Mouse (Mus musculus): ENCODE measurements around the gene H2-T22.

- TF ChIP-seq POLR2A (IDR thresholded peaks at IDR 0.05; ENCODE audit: control insufficient read depth, low read depth, low read length) = no peak
- TF ChIP-seq CTCF (IDR thresholded peaks at IDR 0.05; ENCODE audit: control insufficient read depth, insufficient read depth, insufficient replicate concordance, low read depth, low read length) = no peak
Measured at GRCm38 (mm10) chr17:36083266-36083869, 40.8 kb upstream of the H2-T22 start.
